Mouse (Mus musculus): ENCODE measurements around the gene Scarb2.

DNA sequence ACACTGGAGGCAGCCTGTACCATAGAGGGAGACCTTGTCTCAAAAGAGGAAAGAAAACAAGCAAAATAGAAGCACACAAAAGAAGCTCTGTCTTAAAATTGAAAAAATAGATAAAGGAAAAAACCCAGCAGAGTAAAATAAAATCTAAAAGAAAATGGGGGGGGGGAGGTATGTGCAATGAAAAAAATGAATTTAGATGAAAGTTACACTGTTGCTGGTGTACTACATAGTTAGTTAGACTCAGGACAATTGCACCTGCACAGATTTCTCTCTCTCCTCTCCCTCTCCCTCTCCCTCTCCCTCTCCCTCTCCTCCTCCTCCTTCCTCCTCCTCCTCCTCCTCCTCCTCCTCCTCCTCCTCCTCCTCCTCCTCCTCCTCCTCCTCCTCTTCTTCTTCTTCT lies at the start of gene Scarb2:
- no peak for TF ChIP-seq POLR2A (IDR thresholded peaks at IDR 0.05; ENCODE audit: low read depth, low read length)
- no peak for TF ChIP-seq CTCF (IDR thresholded peaks at IDR 0.05; ENCODE audit: extremely low read depth, insufficient read length, insufficient replicate concordance, low read depth, low read length)
